Mouse (Mus musculus): Measurements from ENCODE around the gene Nt5c3b. TPM values are rescaled to one million over a fixed set of nuclear protein-coding genes. Genes with fewer than 3 reads are reported as not detected.

Nt5c3b gene
- total RNA-seq, 2 experiments from 2014 or later = 71.4 to 77.1 TPM

DNA sequence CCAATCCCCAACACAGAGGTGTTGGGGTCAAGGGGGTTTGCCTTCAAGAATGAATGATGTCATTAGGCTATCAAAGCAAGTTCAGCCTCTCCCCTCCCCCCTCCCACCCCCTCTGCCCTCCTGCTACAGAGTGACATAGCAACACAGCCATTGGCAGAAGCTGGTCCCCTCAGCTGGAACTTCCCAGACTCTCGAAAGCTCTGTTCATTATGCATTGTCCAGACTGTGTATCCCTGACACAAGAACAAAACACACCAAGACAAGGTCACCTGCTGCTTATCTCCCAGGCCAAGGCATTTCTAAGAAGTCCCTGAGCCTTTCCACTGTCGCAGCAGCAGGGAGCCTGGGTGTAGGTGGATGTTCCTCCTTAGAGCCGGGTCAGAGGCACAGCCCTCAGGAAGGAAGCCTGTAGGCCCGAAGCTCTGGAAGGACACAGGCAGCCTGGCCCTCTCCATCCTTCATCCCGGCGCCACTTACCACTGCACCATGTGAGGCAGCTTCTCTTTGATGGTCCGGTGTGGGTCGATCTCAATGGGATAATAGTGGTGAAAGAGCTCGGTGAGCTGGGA is 5.8 kb downstream of the Nt5c3b start:
- DNase-seq (ENCODE audit: extremely low spot score in 1 of 2, low spot score in 2 of 2) = no peak
- intact Hi-C loops (cut with DNase I) = no loop called here

DNA sequence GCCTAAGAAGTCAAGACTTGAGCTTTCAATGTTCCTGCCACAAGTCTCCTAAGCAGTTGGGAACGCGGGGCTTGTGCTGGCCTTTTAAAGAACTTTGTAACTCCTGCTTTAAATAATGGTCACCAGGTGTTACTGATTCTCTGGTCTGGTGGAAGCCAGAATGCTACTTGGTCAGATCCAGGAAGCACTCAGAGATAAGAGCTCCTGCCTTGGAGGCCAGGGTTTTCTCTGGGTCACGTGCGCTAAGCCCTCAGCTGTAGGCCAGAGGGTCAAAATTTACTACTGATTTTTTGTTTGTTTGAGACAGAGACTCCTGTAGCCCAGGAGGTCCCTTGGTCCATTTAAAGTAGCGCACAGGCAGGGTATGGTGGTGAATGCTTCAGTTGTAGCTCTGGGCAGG is 9.6 kb downstream of the Nt5c3b start:
- no peak for DNase-seq (ENCODE audit: extremely low spot score in 1 of 2, low spot score in 2 of 2)
- intact Hi-C loops (cut with DNase I) = no loop called here

DNA sequence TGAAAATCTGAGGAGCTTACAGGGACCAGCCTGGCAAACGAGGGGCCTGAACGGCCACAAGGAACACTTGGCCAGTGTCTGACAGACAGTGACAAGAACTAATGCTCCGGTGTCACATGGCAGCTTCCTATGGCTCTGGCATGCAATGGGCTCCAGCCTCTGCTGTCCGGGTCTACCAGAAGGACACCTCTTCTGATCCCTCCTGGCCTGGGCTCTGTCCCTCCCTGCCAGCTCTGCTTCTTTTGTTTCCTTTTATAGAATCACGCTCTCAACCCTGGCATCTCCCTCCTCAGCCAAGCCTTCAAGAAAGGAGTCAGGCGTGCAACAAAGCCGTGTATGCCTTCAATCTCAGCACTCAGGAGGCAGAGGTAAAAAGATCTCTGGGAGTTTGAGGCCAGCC is 11.6 kb downstream of the Nt5c3b start:
- intact Hi-C loops (cut with DNase I) = no loop called here
- no peak for DNase-seq (ENCODE audit: extremely low spot score in 1 of 2, low spot score in 2 of 2)

DNA sequence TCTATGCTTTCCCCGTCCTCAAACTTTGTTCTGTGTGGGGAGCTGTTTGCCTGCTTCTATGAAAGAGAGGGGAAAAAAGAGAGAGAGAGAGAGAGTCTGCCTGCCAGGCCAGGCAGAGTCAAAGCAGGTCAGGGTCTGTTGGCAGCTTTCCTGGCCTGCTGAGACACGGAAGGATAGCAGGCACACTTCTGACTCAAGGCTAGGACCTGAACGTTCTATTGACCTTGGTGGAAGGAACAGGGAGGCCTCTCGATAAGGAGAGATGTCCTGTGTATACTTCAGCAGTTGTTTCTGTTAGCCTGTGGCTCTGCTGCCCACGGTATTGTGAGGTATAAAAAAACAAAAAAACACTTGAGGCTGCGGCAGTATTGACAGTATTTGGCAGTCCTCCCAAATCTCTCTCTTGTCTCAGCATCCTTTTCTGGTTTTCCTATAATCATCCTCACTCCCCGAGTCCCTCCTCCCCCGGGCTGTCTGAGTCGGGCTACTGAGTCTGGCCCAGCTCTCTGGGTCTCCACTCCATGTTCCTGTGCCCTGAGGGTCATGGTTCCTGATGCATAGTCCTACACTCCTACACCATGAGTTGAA is 12.9 kb downstream of the Nt5c3b start:
- intact Hi-C loops (cut with DNase I) = no loop called here

DNA sequence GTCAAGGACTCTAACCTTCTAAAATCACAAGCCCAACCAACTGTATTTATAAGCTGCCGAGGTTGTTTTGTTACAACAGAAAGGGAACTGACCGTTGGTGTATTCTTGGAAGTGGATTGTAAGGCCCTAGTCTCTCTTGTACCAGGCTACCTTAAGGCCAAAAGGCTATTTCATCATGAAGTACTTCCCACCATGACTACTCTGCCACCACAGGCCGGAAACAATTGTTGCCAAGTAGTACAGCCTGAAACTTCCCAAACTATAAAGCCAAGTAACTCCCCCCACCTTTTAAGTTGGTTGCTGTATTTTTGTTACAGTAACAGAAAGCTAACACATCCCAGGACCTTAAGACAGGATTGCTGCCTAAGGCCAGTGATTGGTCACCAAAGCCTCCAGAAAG is 14.8 kb downstream of the Nt5c3b start:
- no peak for DNase-seq (ENCODE audit: extremely low spot score in 1 of 2, low spot score in 2 of 2)
- intact Hi-C loops (cut with DNase I) = no loop called here

More for the DNA sequence above, 12.9 kb downstream of the Nt5c3b start:
- peak; percentile 43 to 56 for DNase-seq (ENCODE audit: extremely low spot score in 1 of 2, low spot score in 2 of 2)

DNA sequence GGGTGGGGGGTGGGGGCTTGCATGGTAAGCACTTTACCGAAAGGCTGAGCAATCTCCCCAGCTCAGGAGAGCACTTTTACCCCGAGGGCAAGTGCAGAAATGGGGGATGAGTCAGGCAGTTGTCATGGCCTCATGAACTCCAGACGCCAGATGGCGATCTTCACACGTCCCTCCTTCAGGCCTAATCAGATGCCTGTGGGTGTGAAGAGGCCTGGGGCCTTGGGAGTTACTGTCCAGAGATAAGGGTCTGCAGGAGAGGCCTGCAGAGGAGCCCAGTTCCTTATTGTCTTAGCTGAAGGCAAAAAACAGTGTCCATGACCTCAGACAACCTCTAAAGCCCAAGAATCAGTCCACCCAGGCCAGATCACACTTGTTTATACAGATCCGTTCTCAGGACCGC is 15.8 kb downstream of the Nt5c3b start:
- intact Hi-C loops (cut with DNase I) = loop anchor here (2.0 kb wide), 1 partner anchor 37 kb away; no protein-coding TSS in a partner anchor
- peak; percentile 40 to 79 for DNase-seq (ENCODE audit: extremely low spot score in 1 of 2, low spot score in 2 of 2)

DNA sequence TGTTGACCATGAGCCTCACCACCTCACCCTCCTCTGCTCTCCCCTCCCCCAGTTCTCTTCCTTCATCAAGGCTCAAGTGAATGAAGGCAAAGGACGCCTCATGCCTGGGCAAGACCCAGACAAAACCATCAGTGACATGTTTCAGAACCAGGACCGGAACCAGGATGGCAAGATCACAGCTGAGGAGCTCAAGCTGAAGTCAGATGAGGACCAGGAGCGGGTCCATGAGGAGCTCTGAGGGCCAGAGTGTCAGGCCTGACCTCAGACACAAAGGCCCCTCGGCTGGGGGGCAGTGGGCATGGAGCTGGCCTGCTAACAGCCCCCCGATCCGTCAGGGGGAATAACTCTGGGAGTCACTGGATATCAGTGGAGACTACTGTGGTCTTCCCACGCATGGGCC is 17.8 kb downstream of the Nt5c3b start:
- no peak for DNase-seq (ENCODE audit: extremely low spot score in 1 of 2, low spot score in 2 of 2)
- intact Hi-C loops (cut with DNase I) = loop anchor here (2.0 kb wide), 1 partner anchor 39 kb away; no protein-coding TSS in a partner anchor

DNA sequence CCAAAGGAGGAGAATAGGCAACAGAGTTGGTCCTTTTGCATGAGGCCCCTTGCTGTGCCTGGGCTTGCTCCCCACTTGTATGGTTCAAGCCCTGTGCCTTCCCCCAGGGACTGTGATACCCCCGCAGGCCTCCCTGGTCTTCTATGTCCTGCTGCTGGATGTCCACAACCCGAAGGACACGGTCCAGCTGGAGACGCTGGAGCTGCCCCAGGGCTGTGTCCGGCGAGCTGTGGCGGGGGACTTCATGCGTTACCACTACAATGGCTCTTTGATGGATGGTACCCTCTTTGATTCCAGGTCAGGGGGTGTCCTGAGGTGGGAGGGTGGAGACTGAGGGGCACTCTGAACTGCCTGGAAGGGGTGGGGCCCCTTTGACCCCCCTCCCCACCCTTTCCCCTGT is 20.1 kb downstream of the Nt5c3b start:
- DNase-seq (ENCODE audit: extremely low spot score in 1 of 2, low spot score in 2 of 2) = no peak
- intact Hi-C loops (cut with DNase I) = no loop called here

DNA sequence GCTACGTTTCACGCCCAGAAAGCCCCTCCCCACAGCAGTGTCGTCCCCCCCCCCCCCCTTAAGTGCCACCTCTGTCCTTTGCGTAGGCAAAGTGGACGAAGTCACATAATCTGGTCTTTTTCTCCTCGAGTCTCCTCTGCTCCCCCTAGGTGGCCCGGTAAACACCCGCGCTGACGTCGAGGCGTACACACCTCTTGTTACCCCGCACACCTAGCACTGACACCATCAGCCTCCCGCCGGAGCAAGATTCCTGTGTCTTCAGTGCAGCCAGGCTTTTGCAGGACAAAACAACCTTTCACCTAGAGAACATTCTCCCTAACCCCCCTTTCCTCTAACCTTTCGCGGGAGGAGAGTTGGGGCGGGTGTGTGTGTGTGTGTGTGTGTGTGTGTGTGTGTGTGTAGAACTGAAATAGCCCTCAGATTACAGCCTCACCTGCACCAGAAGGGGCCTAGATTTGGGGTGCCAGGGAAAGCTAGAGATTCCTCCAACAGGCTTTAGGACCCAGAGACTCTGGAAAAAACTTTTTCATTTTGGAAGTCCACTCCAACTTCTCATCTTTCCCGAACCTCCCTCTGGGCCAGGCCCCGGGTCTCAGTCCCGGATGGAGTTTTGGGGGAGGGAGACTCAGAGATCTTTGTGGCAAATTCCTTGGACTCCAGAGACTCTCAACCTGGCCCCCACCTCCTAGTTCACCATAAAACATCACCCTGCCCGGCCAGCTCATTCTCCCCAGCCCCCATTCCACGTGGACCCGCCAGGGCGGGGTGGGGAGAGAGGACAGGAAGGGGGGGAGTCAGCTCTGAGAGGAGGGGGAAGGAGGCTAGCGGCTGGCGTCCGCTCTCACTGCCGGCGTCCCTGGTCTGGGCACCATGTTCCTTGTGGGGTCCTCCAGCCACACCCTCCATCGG is 26.4 kb downstream of the Nt5c3b start, which contains the start of gene Fkbp10:
Gene Fkbp10 (plus strand): TSS at position 784 of the 909 bp plus-strand sequence.
- intact Hi-C loops (cut with DNase I) = no loop called here
- peak in 1 of 2 experiments; percentile 80 for DNase-seq (ENCODE audit: extremely low spot score in 1 of 2, low spot score in 2 of 2)

DNA sequence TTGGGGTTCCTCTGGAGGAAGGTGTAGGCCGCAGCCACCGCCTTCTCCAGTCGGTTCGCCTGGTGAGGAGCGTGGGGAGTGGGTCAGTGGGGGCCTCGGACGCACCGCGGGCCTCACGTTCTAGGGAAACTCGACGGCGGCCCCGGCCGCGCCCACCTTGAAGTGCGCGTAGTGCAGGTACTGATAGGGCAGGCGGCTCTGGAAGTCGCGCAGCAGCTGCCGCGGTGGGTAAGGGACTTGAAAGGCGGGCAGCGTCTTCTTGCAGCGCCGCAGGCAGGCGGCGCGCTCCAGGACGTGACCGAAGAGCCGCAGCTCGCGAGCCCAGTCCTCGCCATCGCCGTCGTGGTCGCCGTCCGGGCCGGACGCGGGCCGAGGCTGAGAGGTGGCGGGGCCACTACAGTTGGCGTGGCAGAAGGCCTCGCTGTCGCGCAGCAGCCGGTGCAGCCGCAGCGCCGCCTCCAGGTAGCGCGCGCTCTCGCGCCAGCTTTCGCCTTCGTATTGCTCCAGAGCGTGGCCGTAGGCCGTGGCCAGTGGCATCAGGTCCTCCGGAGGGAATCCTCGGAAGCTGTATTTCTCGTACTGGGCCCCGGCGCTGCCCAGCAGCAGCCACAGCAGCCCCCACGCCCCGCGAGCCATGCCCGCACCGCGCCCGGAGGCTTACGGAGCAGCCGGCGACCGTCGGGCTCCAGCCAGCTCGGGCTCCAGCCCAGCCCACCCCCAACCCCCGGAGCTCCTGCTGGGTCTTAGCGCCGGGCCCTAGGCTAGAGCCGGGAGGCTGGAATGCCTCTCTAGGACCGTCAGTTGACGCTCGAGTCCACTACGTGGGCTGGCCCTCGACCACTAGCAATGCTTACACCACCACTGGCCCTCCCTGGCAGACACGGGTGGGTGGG is 27.3 kb downstream of the Nt5c3b start, which contains the start of gene P3h4:
Gene P3h4 (minus strand): TSS at position 816 of the 893 bp plus-strand sequence.
- intact Hi-C loops (cut with DNase I) = no loop called here
- peak in 1 of 2 experiments; percentile 90 for DNase-seq (ENCODE audit: extremely low spot score in 1 of 2, low spot score in 2 of 2)

DNA sequence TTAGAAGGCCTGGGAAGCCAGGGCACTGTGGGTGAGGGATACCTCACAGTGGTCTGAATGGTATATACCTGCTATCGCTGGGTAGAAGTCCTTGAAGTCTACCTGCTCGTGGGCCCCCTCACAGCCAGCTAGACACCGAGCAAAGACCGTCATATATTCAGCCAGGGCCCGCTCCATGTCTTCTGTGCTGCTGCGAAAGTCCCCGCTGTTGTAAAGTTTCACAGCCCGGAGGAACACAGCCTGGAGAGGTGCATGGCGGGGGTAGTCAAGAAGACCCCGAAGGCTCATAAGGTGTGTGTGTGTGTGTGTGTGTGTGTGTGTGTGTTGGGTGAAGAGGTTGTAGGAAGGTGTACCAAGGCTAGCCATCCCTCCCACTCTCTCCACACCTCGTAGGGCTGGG is 28.1 kb downstream of the Nt5c3b start:
- intact Hi-C loops (cut with DNase I) = no loop called here

DNA sequence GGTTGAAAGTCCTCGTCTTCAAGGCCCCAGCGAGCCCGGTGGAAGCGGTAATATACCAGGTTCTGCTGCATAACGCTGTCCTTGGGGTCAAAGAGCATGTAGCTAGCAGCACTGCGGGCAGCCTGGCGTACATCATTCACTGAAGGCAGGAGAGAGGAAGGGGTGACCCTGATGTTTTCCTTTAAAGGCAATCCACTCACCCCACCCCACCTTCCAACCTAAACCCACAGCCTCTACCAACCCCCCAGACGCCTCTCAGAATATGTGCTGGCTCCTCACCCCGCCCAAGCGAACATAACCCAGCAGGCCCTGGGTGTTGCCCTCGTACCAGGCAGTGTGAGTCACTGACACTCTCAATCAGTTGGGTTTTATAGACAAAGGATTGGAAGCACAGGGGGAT is 29.9 kb downstream of the Nt5c3b start:
- DNase-seq (ENCODE audit: extremely low spot score in 1 of 2, low spot score in 2 of 2) = no peak
- intact Hi-C loops (cut with DNase I) = no loop called here

More for the DNA sequence above, 28.1 kb downstream of the Nt5c3b start:
- no peak for DNase-seq (ENCODE audit: extremely low spot score in 1 of 2, low spot score in 2 of 2)

DNA sequence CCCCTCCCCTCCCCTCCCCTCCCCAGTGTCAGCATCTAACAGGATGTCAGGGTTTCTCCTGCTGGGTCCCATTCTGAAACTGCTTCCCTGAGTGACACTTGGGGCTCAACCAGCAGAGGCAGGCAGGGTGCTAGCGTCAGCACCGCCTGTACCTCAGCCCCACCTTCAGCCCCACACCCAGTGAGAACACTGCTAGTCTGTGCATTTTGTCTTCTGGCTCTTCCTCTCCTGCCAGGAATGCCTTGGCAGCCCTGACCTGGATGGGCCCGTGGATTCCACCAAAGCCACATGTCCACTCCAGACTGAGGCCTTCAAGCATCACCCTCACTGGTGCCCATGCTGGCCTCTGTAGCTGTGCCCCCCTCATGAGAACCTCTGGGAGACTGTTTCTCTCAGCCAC is 31.9 kb downstream of the Nt5c3b start:
- no peak for DNase-seq (ENCODE audit: extremely low spot score in 1 of 2, low spot score in 2 of 2)
- intact Hi-C loops (cut with DNase I) = loop anchor here (2.0 kb wide), 1 partner anchor 47 kb away; no protein-coding TSS in a partner anchor

DNA sequence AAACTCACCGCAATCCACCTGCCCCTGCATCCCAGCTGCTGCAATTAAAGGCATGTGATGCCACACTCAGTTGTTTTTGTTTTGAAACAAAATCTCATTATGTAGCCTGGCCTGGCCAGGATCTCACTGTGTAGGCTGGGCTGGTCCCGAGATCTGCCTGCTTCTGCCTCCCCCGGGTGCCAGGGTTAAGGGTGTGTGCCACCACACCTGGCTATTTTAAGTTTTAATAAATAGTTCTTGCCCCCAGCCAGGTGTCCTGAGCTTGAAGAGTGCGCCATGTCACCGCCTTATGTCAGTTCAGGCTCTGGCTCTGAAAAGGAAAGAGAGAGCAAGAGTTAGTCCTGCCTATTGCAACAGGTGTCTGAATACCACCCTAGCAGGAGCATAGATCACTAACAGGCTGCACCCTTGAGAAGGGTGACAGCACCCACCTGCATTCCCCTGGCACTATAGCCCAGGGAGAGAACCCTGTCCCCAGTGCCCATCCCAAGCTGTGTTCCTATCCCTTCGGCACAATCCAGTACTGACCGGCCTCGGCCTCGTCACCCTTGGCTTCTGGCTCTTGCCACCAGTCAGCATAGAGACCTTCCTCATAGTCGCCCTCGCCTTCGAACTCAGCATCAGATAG is 32.7 kb downstream of the Nt5c3b start:
- no peak for DNase-seq (ENCODE audit: extremely low spot score in 1 of 2, low spot score in 2 of 2)
- intact Hi-C loops (cut with DNase I) = loop anchor here (2.0 kb wide), 1 partner anchor 46 kb away; no protein-coding TSS in a partner anchor

DNA sequence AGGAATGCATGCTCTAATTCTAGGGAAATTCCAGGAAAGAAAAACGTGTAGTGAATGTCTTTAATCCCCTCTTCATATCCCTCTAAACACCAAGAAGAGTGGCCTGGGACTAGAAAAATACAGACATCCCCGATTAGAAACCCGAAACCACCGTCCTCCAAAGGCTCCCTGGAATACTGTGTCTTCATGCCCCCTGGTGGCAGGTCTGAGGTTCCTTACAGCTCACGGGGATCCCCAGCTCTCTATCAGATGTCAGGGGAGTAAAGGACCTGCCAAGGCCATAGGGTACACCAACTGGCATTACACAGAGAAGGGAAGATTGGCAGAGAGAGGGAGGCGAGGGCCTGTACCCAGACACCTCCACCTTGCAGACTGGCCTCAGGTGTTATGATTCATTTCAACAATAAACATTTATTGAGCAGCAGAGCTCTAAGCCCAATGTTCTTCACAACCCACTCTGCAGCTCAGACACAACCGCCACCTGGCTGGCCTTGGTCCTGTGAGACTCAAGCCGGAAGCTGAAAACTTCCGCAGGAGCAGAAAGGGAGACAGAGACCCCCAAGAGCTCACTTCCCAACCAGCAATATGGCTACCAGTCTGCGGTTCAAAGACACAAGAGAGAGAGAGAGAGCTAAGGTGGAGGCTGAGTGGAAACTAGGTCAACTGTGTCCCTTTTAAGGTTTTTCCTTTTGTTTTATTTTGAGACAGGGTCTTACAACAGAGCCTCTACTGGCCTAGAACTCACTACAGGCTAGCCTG is 33.4 kb downstream of the Nt5c3b start:
- DNase-seq (ENCODE audit: extremely low spot score in 1 of 2, low spot score in 2 of 2) = peak; percentile 63 to 81
- intact Hi-C loops (cut with DNase I) = loop anchor here (2.0 kb wide), 1 partner anchor 45 kb away; no protein-coding TSS in a partner anchor

DNA sequence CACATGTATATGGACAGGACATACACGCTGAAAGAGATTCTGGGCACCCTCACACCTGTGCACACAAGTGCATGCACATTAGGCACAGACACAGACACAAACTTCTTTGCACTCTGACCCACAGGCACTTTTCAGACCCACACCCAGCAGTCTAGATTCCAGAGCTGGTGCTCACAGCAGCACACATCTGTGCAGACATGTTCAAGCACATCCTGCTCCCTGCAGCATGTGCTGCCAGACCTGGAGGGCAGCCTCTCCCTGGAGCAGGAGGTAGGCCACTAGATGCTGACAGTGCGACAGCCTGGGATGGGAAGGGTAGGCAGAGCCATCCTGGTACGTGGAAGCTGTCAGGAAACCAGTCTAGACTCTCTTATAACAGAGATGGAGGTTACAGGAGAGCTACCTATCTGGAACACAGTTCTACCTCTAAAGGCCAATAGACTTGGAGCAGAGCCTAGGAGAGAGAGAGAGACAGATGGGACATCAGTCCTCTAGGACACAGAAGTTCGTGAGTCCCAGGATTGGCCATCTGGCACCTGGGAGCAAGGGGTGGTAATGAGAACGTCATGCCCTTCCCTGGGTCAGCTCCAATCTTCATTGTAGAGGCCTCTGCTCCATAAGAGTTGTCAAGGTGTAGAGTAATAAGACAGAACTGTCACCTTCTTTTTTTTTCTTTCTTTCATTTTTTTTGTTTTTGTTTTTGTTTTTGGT is 34.5 kb downstream of the Nt5c3b start:
- no peak for DNase-seq (ENCODE audit: extremely low spot score in 1 of 2, low spot score in 2 of 2)
- intact Hi-C loops (cut with DNase I) = no loop called here

DNA sequence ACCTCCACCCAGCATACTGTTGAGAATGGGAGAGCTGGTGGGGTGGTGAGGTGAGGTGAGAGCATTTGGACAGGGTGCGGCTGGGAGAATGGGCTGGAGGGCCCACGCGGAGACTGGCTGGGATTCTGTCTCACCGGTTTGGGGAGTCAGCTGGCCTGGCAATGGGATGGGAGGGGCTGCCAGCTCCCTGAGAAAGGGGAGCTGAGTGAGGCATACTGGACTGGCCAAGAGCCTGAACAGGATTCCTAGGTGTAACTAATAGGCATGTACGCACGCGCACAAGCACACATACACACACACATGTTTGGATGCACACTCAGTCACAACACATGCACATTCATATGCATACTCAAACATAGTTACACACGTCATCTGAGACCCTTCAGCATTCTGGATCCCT is 35.3 kb downstream of the Nt5c3b start:
- intact Hi-C loops (cut with DNase I) = no loop called here
- DNase-seq (ENCODE audit: extremely low spot score in 1 of 2, low spot score in 2 of 2) = no peak
